Mouse (Mus musculus) spleen, postnatal 0 days (tissue): ENCODE data around the gene Dnajb2. TPM values are rescaled to one million over a fixed set of nuclear protein-coding genes. Genes with fewer than 3 reads are reported as not detected.

ENCODE experiments used
- polyA plus RNA-seq: library from polyadenylated mRNA; unstranded; fragments of >200 nt; fragmentation: Nextera tagmentation; extraction: Ambion mirVana; gene quantifications from 2 replicates; pipeline ENCODE4 v1.2.1, GENCODE M21; 2015

The Dnajb2 gene
- 37.0 and 38.2 TPM in 2 replicates for polyA plus RNA-seq

GRCm38 (mm10) chr1:75236117-75237050 is at the start of gene Dnajb2:
TSS of gene Dnajb2 (plus strand) at chr1:75236406.

GRCm38 (mm10) chr1:75191622-75192402 is 44.4 kb upstream of the Dnajb2 start, which contains the start of the genes Ankzf1 and Atg9a:
TSS of gene Ankzf1 (plus strand) at chr1:75192151.
TSS of gene Atg9a (minus strand) at chr1:75192196.

GRCm38 (mm10) chr1:75210136-75211087 is 25.8 kb upstream of the Dnajb2 start, which contains the start of the genes Glb1l and Stk16:
TSS of gene Glb1l (minus strand) at chr1:75210813.
TSS of gene Stk16 (plus strand) at chr1:75210838.

GRCm38 (mm10) chr1:75219531-75219930 is 16.7 kb upstream of the Dnajb2 start, which contains the start of gene Tuba4a:
TSS of gene Tuba4a (minus strand) at chr1:75219865.

GRCm38 (mm10) chr1:75231664-75232152 is 4.5 kb upstream of the Dnajb2 start, which contains the start of gene A630095N17Rik:
TSS of gene A630095N17Rik (minus strand) at chr1:75232102.

GRCm38 (mm10) chr1:75264091-75264880 is 28.1 kb downstream of the Dnajb2 start, which contains the start of gene Ptprn:
TSS of gene Ptprn (minus strand) at chr1:75264502.

GRCm38 (mm10) chr1:75278228-75278627 is 42.0 kb downstream of the Dnajb2 start, which contains the start of gene Resp18:
TSS of gene Resp18 (minus strand) at chr1:75278415.

Other genes with a start within 250 kb of the Dnajb2 start
- 7.1 and 7.9 TPM in 2 replicates for gene Nhej1, start 111.2 kb upstream of the Dnajb2 start, polyA plus RNA-seq
- 0.94 and 1.3 TPM in 2 replicates for gene Slc23a3, start 102.5 kb upstream of the Dnajb2 start, polyA plus RNA-seq
- gene Cnppd1, start 93.7 kb upstream of the Dnajb2 start, polyA plus RNA-seq, result 67.5 and 72.4 TPM in 2 replicates
- 59.5 and 62.7 TPM in 2 replicates for gene Retreg2, start 93.6 kb upstream of the Dnajb2 start, polyA plus RNA-seq
- 44.8 and 52.0 TPM in 2 replicates for gene Zfand2b, start 67.8 kb upstream of the Dnajb2 start, polyA plus RNA-seq
- 48.6 and 54.9 TPM in 2 replicates for gene Abcb6, start 56.0 kb upstream of the Dnajb2 start, polyA plus RNA-seq
- 13.2 and 13.3 TPM in 2 replicates for gene Ankzf1, start 44.3 kb upstream of the Dnajb2 start, polyA plus RNA-seq
- 25.2 and 26.9 TPM in 2 replicates for gene Atg9a, start 44.2 kb upstream of the Dnajb2 start, polyA plus RNA-seq
- gene Glb1l, start 25.6 kb upstream of the Dnajb2 start, polyA plus RNA-seq, result 6.6 and 10.7 TPM in 2 replicates
- gene Stk16, start 25.6 kb upstream of the Dnajb2 start, polyA plus RNA-seq, result 72.1 and 75.1 TPM in 2 replicates
- 363 and 392 TPM in 2 replicates for gene Tuba4a, start 16.5 kb upstream of the Dnajb2 start, polyA plus RNA-seq
- gene A630095N17Rik, start 4.3 kb upstream of the Dnajb2 start, polyA plus RNA-seq, result not detected in 2 replicates
- 0.05 and 0.12 TPM in 2 replicates for gene Ptprn, start 28.1 kb downstream of the Dnajb2 start, polyA plus RNA-seq
- not detected in 2 replicates for gene Resp18, start 42.0 kb downstream of the Dnajb2 start, polyA plus RNA-seq
- gene Dnpep, start 81.6 kb downstream of the Dnajb2 start, polyA plus RNA-seq, result 46.6 and 54.4 TPM in 2 replicates
- 18.8 and 21.8 TPM in 2 replicates for gene Des, start 123.9 kb downstream of the Dnajb2 start, polyA plus RNA-seq
- 6.9 and 7.2 TPM in 2 replicates for gene Speg, start 138.9 kb downstream of the Dnajb2 start, polyA plus RNA-seq
- 31.2 and 35.9 TPM in 2 replicates for gene Gmppa, start 199.5 kb downstream of the Dnajb2 start, polyA plus RNA-seq
- gene Asic4, start 214.0 kb downstream of the Dnajb2 start, polyA plus RNA-seq, result not detected in 2 replicates
- 8.8 and 10.6 TPM in 2 replicates for gene Chpf, start 242.9 kb downstream of the Dnajb2 start, polyA plus RNA-seq
- gene Tmem198, start 243.1 kb downstream of the Dnajb2 start, polyA plus RNA-seq, result 0.25 and 0.32 TPM in 2 replicates